Mouse (Mus musculus) midbrain, embryonic 12.5 days (tissue): ENCODE measurements around the gene Cox7b. TPM values are rescaled to one million over a fixed set of nuclear protein-coding genes. Genes with fewer than 3 reads are reported as not detected.

ENCODE experiments used
- ATAC-seq: fragments of 200-750 bp; cut with Nextera tagmentation; 2 replicates; pipeline ENCODE4 v1.8.0; 2017; ENCODE audit warnings: low read depth, moderate TSS enrichment, moderate library complexity; ENCODE audit not compliant: low FRiP score
- H3K27ac ChIP-seq: fragments of 300-500 bp; sonication (generic); replicated peaks from 2 replicates; pipeline ENCODE4 v1.5.1; 2016; ENCODE audit warnings: mild to moderate bottlenecking
- H3K27me3 ChIP-seq: fragments of 300-500 bp; sonication (generic); 2 replicates; pipeline ENCODE4 v1.6.1; 2016; ENCODE audit warnings: mild to moderate bottlenecking
- H3K36me3 ChIP-seq: fragments of 300-500 bp; sonication (generic); 2 replicates; pipeline ENCODE4 v1.6.1; 2016
- H3K4me1 ChIP-seq: fragments of 300-500 bp; sonication (generic); 2 replicates; pipeline ENCODE4 v1.6.1; 2016
- H3K4me2 ChIP-seq: fragments of 300-500 bp; sonication (generic); replicated peaks from 2 replicates; pipeline ENCODE4 v1.6.1; 2016; ENCODE audit warnings: mild to moderate bottlenecking, moderate library complexity
- H3K4me3 ChIP-seq: fragments of 300-500 bp; sonication (generic); 2 replicates; pipeline ENCODE4 v1.5.1; 2016; ENCODE audit warnings: mild to moderate bottlenecking
- H3K9ac ChIP-seq: fragments of 300-500 bp; sonication (generic); replicated peaks from 2 replicates; pipeline ENCODE4 v1.6.1; 2016; ENCODE audit warnings: mild to moderate bottlenecking, moderate library complexity
- H3K9me3 ChIP-seq: fragments of 300-500 bp; sonication (generic); 2 replicates; pipeline ENCODE4 v1.6.1; 2016; ENCODE audit warnings: mild to moderate bottlenecking
- WGBS: fragments of 180-500 bp; shearing (Covaris S2); methylation state at CpG from one replicate; pipeline ENCODE4 v1.1.7; 2016; 5-methylcytosine and 5-hydroxymethylcytosine counted together
- polyA plus RNA-seq: library from polyadenylated mRNA; unstranded; fragments of >200 nt; fragmentation: Nextera tagmentation; extraction: Ambion mirVana; gene quantifications from 2 replicates; pipeline ENCODE4 v1.2.1, GENCODE M21; 2016

Gene Cox7b
- polyA plus RNA-seq, 1 experiment from 2014 or later, result 288 TPM

- Histone ChIP-seq H3K4me2 (no peak overlapping the region), H3K27ac (no peak overlapping the region), H3K9ac (no peak overlapping the region), H3K4me3 (no peak overlapping the region), H3K4me1 (no peaks in the 10 kb centered on the region), H3K36me3 (no peaks in the 10 kb centered on the region), H3K9me3 (no peaks in the 10 kb centered on the region), H3K27me3 (peaks cover 3% of the 10 kb centered on the region; the same call in 1 of the 2 replicates)
- no peak for ATAC-seq
- 85% methylated on average over 5 of the region's 5 CpGs for WGBS
Observed at GRCm38 (mm10) chrX:106030176-106030575, 14.7 kb downstream of the Cox7b start.

GRCm38 (mm10) chrX:106031124-106031523 is 15.6 kb downstream of the Cox7b start:
- Histone ChIP-seq H3K4me2 (no peak overlapping the region), H3K36me3 (no peaks in the 10 kb centered on the region), H3K9ac (no peak overlapping the region), H3K4me1 (no peaks in the 10 kb centered on the region), H3K9me3 (no peaks in the 10 kb centered on the region), H3K27ac (no peak overlapping the region), H3K4me3 (no peak overlapping the region), H3K27me3 (peaks cover 3% of the 10 kb centered on the region; the same call in 1 of the 2 replicates)
- no peak for ATAC-seq

- no peak overlapping the region for H3K9ac ChIP-seq
- H3K9me3 ChIP-seq, result no peaks in the 10 kb centered on the region
- WGBS, result 81% methylated on average over 2 of the region's 2 CpGs
- ATAC-seq, result no peak
- no peak overlapping the region for H3K4me2 ChIP-seq
- no peaks in the 10 kb centered on the region for H3K27me3 ChIP-seq
- no peaks in the 10 kb centered on the region for H3K36me3 ChIP-seq
- H3K27ac ChIP-seq, result no peak overlapping the region
- no peak overlapping the region for H3K4me3 ChIP-seq
- no peaks in the 10 kb centered on the region for H3K4me1 ChIP-seq
Observed at GRCm38 (mm10) chrX:106035727-106036126, 20.2 kb downstream of the Cox7b start.

DNA sequence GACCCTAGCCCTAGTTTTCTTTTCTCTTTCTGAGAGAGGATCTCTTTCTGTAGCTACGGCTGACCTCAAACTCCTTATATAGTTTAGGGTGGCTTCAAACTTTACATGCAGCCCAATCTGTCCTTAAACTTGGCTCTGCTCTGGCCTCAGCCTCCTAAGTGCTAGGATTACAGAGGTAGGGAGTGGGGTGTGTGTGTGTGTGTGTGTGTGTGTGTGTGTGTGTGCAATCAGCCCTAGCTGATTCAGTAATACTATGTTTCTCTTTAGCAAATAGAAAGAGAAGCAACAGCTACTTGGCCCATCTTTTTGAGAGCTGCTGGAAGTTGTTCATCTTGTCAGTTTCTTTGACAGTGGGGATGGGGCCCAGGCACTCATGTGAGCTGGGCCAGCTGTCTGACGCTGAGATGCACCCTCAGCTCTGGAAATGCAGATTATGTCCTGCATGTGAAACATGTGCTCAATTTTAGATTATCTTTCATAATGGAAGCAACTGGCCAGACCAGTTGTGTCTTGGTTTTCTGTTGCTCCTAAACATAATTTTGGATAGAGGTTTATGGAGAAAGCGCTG is 21.8 kb downstream of the Cox7b start:
- Histone ChIP-seq H3K4me2 (no peak overlapping the region), H3K9ac (no peak overlapping the region), H3K27me3 (no peaks in the 10 kb centered on the region), H3K27ac (no peak overlapping the region), H3K9me3 (no peaks in the 10 kb centered on the region), H3K4me1 (no peaks in the 10 kb centered on the region), H3K36me3 (no peaks in the 10 kb centered on the region), H3K4me3 (no peak overlapping the region)
- 89% methylated on average over 3 of the region's 3 CpGs for WGBS
- ATAC-seq, result no peak

DNA sequence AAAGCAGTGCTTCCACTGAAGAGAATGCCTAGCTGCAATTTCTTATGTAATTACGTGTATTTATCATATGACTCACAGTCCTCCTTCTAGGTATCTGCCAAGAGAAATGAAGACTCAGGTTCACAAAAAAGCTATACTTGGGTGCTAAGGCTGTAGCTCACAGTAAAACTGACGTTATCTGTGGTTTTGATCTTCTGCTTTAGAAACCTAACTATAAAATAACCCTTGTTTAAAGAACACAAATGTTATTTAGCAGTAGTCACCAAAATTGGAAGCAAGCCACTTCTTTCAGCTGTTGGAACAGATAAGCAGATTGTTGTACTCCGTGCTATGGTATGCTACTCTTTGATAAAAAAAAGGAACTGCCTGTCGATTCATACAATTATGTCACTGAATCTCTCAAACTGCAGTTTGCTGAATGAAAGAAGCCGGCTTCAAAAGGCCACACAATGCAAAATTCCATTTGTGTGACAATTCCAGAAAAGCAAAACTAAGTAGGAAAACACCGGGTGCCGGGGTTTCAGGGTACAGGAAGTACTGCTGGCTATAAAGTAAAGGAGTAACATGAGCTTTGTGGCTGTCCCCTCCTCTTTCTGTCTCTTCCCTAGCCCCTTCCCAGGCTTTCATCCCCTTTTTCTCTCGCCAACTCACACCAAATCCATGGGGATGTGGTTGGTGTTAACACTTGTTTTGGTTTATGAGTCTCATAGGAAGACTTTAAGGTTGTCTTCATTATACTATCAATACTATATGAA is 28.5 kb downstream of the Cox7b start:
- Histone ChIP-seq H3K4me2 (no peak overlapping the region), H3K4me1 (no peaks in the 10 kb centered on the region), H3K36me3 (no peaks in the 10 kb centered on the region), H3K27ac (no peak overlapping the region), H3K9me3 (no peaks in the 10 kb centered on the region), H3K27me3 (peaks cover 6% of the 10 kb centered on the region), H3K9ac (no peak overlapping the region), H3K4me3 (no peak overlapping the region)
- WGBS, result 74% methylated on average over 8 of the region's 8 CpGs
- ATAC-seq, result no peak

DNA sequence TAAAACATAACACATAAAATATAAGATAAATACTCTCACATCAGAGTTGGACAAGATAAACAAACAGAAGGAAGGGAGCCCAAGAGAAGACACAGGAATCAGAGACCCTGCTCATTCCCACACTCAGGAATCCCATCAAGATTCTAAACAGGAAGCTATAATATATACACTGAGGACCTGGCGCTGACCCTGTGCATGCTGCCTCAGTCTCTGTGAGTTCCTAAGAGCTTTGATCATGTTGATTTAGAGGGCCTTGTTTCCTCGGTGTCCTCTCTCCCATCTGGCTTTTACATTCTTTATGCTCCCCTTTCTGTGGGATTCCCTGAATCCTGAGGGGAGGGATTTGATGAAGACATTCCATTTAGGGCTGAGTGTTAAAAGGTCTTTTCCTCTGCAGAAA is 30.0 kb downstream of the Cox7b start:
- H3K36me3 ChIP-seq, result no peaks in the 10 kb centered on the region
- no peaks in the 10 kb centered on the region for H3K4me1 ChIP-seq
- no peak overlapping the region for H3K9ac ChIP-seq
- no peaks in the 10 kb centered on the region for H3K9me3 ChIP-seq
- no peak for ATAC-seq
- H3K4me3 ChIP-seq, result no peak overlapping the region
- 39% methylated on average over 2 of the region's 2 CpGs for WGBS
- H3K4me2 ChIP-seq, result no peak overlapping the region
- H3K27ac ChIP-seq, result no peak overlapping the region
- H3K27me3 ChIP-seq, result peaks cover 6% of the 10 kb centered on the region

GRCm38 (mm10) chrX:106045928-106046327 is 30.4 kb downstream of the Cox7b start:
- ATAC-seq, result no peak
- no peaks in the 10 kb centered on the region for H3K4me1 ChIP-seq
- no peaks in the 10 kb centered on the region for H3K36me3 ChIP-seq
- WGBS, result 80% methylated on average over 9 of the region's 9 CpGs
- H3K9ac ChIP-seq, result no peak overlapping the region
- no peaks in the 10 kb centered on the region for H3K9me3 ChIP-seq
- no peak overlapping the region for H3K4me2 ChIP-seq
- no peak overlapping the region for H3K4me3 ChIP-seq
- H3K27me3 ChIP-seq, result peaks cover 6% of the 10 kb centered on the region
- H3K27ac ChIP-seq, result no peak overlapping the region

- no peaks in the 10 kb centered on the region for H3K9me3 ChIP-seq
- no peaks in the 10 kb centered on the region for H3K4me1 ChIP-seq
- no peak overlapping the region for H3K4me2 ChIP-seq
- H3K4me3 ChIP-seq, result no peak overlapping the region
- H3K27ac ChIP-seq, result no peak overlapping the region
- H3K36me3 ChIP-seq, result no peaks in the 10 kb centered on the region
- no peak for ATAC-seq
- H3K27me3 ChIP-seq, result peaks cover 6% of the 10 kb centered on the region
- no peak overlapping the region for H3K9ac ChIP-seq
- 69% methylated on average over 1 of the region's 1 CpGs for WGBS
Observed at GRCm38 (mm10) chrX:106048191-106048590, 32.7 kb downstream of the Cox7b start.

Other genes starting within 250 kb of the Cox7b start
- 235 and 239 TPM in 2 replicates for gene Atrx, start 86.3 kb upstream of the Cox7b start, polyA plus RNA-seq
- gene Magt1, start 3.8 kb upstream of the Cox7b start, polyA plus RNA-seq, result 36.8 and 37.5 TPM in 2 replicates
- gene Atp7a, start 11.6 kb downstream of the Cox7b start, polyA plus RNA-seq, result 27.8 and 28.0 TPM in 2 replicates
- 0.21 and 0.28 TPM in 2 replicates for gene Tlr13, start 127.5 kb downstream of the Cox7b start, polyA plus RNA-seq
- gene Pgk1, start 171.4 kb downstream of the Cox7b start, polyA plus RNA-seq, result 290 and 294 TPM in 2 replicates
- 12.4 and 14.2 TPM in 2 replicates for gene Taf9b, start 205.5 kb downstream of the Cox7b start, polyA plus RNA-seq
- not detected in 2 replicates for gene Fnd3c2, start 239.7 kb downstream of the Cox7b start, polyA plus RNA-seq